Mouse (Mus musculus) MEL (cell line): ENCODE results near the gene 4930503B20Rik.

Experiments used
- BHLHE40 ChIP-seq: IDR thresholded peaks from 2 replicates; pipeline ENCODE4 v1.6.1; 2012; ENCODE audit warnings: low read depth, mild to moderate bottlenecking, inconsistent platforms, low read length, improper control_type of control experiment, borderline replicate concordance
- CHD1 ChIP-seq: IDR thresholded peaks from 2 replicates; pipeline ENCODE4 v1.6.1; 2012; ENCODE audit warnings: low read depth, mild to moderate bottlenecking, inconsistent platforms, low read length, improper control_type of control experiment
- EP300 ChIP-seq, 2 experiments: IDR thresholded peaks; 2 replicates each; pipeline ENCODE4 v1.6.1; 2011; ENCODE audit warnings: improper control_type of control experiment in 2 of 2, low read length in 2 of 2, low read depth in 1 of 2, mild to moderate bottlenecking in 1 of 2
- GATA1 ChIP-seq: IDR thresholded peaks from 2 replicates; pipeline ENCODE4 v1.6.1; 2011; ENCODE audit warnings: low read depth, low read length, improper control_type of control experiment
- NELFE ChIP-seq: IDR thresholded peaks from 2 replicates; pipeline ENCODE4 v1.6.1; 2011; ENCODE audit warnings: low read depth, low read length, improper control_type of control experiment

- TF ChIP-seq NELFE (no peak), CHD1 (no peak), GATA1 (no peak), EP300 (IDR thresholded peaks at IDR 0.05; ENCODE audit: low read depth in 1 of 2, low read length in 2 of 2) (no peak), BHLHE40 (no peak)
Measured at GRCm38 (mm10) chr3:146680625-146681024, 29.5 kb upstream of the 4930503B20Rik start.
